Mouse (Mus musculus) frontal cortex, postnatal 14 days (tissue): ENCODE data around the gene Gm20661.
"Not testable (repeated sequence)": the region's sequence is repeated elsewhere in the genome, so short reads cannot be mapped to it uniquely, and the experiment has no call there.

ENCODE experiments used
- DNase-seq, 2 experiments: peaks; one replicate each; pipeline ENCODE4 v3.0.0; 2022; ENCODE audit warnings: low spot score in 2 of 2

Gene Gm20661

DNA sequence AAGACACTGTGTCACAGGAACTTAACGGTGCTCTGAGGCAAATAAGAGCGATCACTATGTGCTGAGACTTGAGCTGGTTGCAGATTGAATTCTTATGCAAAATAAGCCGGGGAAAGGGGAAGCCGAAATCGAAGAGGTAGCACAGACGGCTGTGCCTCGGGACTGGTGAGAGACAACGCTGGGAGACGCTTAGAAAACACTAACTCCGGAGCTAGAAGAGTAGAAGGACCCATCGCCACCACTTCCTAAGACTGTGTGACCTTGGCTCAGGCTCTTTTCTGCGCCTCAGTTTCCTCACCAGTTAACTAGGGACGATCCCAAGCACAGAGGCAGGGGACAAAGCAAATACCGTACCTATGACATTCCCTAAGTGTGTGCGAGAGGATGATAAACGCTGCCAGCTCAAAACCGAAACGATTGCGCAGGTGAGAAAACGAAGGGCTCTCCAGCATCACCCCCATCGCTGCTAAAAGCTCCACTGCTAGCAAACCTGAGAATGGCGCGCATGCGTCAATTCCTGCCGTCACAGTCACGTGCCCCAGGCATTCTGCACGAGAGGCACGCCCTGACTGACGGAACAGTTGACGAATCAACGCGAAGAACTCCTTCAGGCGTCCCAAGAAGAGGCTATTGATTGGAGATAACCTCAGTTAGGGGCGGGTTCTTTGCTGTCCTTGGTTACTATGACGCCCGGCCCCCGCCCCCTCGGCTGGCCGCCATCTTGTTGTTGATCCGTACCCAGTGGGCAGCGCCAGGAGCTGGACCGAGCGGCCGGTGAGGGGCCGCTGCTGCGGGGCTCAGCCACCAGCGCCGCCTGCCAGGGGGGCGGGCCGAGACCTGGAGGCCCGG is 19.3 kb downstream of the Gm20661 start, which contains the start of gene Ip6k1:
Ip6k1 (plus strand) TSS at position 580 of the 849 bp plus-strand sequence.
- DNase-seq: peak; percentile 100

- no peak for DNase-seq
Measured at GRCm38 (mm10) chr9:108002778-108003530, 20.1 kb downstream of the Gm20661 start.

GRCm38 (mm10) chr9:108003531-108003890 is 20.7 kb downstream of the Gm20661 start:
- no peak for DNase-seq

- DNase-seq: no peak
Measured at GRCm38 (mm10) chr9:108008041-108008440, 25.2 kb downstream of the Gm20661 start.

GRCm38 (mm10) chr9:108010385-108010784 is 27.5 kb downstream of the Gm20661 start:
- DNase-seq: no peak

- not testable (repeated sequence) for DNase-seq
Measured at GRCm38 (mm10) chr9:108013577-108013976, 30.7 kb downstream of the Gm20661 start.

DNA sequence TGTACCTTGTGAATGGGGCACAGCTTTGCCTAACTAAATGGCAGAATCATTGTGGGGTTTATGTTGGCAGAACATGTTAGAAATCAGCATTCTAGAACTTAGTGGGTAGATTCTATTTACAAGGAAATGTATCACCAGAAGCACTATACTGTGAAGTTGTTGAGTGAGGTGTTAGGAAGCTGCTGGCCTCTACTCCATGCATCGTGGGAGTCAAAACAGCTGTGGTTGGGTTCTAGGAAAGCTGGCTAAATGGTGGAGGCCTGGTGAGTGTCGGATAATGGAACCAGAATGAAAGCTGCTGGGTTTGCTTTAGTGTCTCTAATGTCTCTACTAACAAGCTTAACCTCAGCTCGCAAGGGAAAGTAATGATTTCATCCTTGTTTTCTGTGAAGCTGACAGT is 34.3 kb downstream of the Gm20661 start:
- DNase-seq: no peak

DNA sequence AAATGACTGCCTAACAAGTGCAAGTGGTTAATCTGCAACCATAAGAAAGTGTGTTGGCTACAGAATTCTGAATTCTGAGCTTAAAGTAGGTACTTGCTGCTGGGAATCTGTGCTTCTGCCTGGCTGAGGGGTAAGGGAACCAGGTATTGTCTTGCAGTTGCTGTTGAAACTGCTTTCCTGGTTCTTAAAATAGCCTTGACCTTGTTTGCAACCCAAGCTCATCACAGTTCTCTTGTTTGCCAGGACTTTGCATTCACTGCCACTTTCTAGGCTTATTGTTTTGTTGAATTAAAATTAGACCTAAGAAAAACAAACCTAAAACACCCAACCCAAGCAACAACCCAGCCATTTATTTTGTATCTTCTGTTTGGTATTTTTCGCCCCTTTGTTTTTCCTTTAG is 37.9 kb downstream of the Gm20661 start:
- DNase-seq: no peak

- DNase-seq: no peak
Measured at GRCm38 (mm10) chr9:108023216-108023615, 40.4 kb downstream of the Gm20661 start.

DNA sequence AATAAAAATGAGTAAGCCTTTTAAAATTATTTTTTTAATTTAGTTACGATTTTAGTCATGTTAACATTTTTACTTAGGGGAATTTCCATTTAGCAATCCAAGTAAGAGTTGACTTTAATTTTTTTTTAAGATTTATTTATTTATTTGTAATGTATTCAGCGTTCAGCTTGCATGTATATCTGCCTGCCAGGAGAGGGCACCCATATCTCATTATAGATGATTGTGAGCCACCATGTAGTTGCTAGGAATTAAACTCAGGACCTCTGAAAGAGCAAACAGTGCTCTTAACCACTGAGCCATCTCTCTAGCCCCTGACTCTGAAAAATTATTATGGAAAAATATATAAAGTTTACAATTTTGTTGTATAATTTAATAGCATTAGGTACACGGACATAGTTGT is 43.7 kb downstream of the Gm20661 start:
- DNase-seq: no peak

DNA sequence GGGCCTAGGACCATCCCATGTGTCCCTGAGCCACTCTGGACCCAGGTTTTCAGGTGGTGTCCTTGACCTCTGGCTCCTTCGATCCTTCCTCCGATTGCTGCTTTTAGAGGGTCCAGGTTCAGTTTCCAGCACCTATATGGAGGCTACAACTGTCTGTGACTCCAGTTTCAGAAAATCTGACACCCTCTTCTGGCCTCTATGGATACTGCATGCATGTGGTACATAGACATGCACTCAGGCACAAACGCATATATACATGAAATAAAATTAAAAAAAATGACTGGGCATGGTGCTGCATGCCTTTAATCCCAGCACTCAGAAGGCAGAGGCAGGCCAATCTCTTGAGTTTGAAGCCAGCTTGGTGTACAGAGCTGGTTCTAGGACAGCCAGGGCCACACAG is 45.0 kb downstream of the Gm20661 start:
- no peak for DNase-seq

GRCm38 (mm10) chr9:108032126-108032525 is 49.3 kb downstream of the Gm20661 start:
- no peak for DNase-seq

- no peak for DNase-seq
Measured at GRCm38 (mm10) chr9:108035331-108036156, 52.7 kb downstream of the Gm20661 start.
